Mouse (Mus musculus) liver, embryonic 14.5 days (tissue): ENCODE measurements around the gene Ppfia2. TPM values are rescaled to one million over a fixed set of nuclear protein-coding genes. Genes with fewer than 3 reads are reported as not detected.

Experiments
- ATAC-seq: fragments of 200-750 bp; cut with Nextera tagmentation; 2 replicates; pipeline ENCODE4 v1.8.0; 2017; ENCODE audit warnings: moderate number of reproducible peaks, mild to moderate bottlenecking, moderate library complexity; ENCODE audit not compliant: insufficient read depth
- DNase-seq, 3 experiments: peaks; one replicate each; pipeline ENCODE4 v3.0.0-alpha.2; 2012 to 2013; ENCODE audit warnings: low read depth in 3 of 3, low spot score in 3 of 3
- H3K27ac ChIP-seq: fragments of 300-500 bp; sonication (generic); 2 replicates; pipeline ENCODE4 v1.5.1; 2014; ENCODE audit warnings: moderate library complexity, mild to moderate bottlenecking, control low read depth, inconsistent platforms
- H3K27me3 ChIP-seq: fragments of 300-500 bp; sonication (generic); 2 replicates; pipeline ENCODE4 v1.6.1; 2014; ENCODE audit warnings: mild to moderate bottlenecking, low read length, moderate library complexity; ENCODE audit not compliant: control insufficient read depth, insufficient read depth
- H3K36me3 ChIP-seq: fragments of 300-500 bp; sonication (generic); replicated peaks from 2 replicates; pipeline ENCODE4 v1.6.1; 2014; ENCODE audit warnings: low read depth; ENCODE audit not compliant: control insufficient read depth, insufficient read depth
- H3K4me1 ChIP-seq, 2 experiments: fragments of 200-500 bp in 1 of 2; fragments of 300-500 bp in 1 of 2; sonication (generic) in 1 of 2; replicated peaks; 2 replicates each; pipeline ENCODE4 v1.6.1; 2012 to 2014; ENCODE audit warnings: antibody characterized with exemption in 1 of 2, inconsistent platforms in 1 of 2, low read length in 1 of 2; ENCODE audit not compliant: control insufficient read depth in 2 of 2, insufficient read depth in 2 of 2
- H3K4me2 ChIP-seq: fragments of 300-500 bp; sonication (generic); 2 replicates; pipeline ENCODE4 v1.6.1; 2014; ENCODE audit warnings: low read depth, mild to moderate bottlenecking, control low read depth, moderate library complexity
- H3K4me3 ChIP-seq, 2 experiments: fragments of 200-500 bp in 1 of 2; fragments of 300-500 bp in 1 of 2; sonication (generic) in 1 of 2; 2 replicates each; pipeline ENCODE4 v1.5.1; 2012 to 2014; ENCODE audit warnings: low read depth in 2 of 2, low read length in 2 of 2, mild to moderate bottlenecking in 2 of 2, control low read depth in 1 of 2, inconsistent platforms in 1 of 2, moderate library complexity in 1 of 2; ENCODE audit not compliant: insufficient read depth in 1 of 2
- H3K9ac ChIP-seq: fragments of 300-500 bp; sonication (generic); replicated peaks from 2 replicates; pipeline ENCODE4 v1.6.1; 2014; ENCODE audit warnings: mild to moderate bottlenecking, control low read depth, moderate library complexity
- H3K9me3 ChIP-seq: fragments of 300-500 bp; sonication (generic); 2 replicates; pipeline ENCODE4 v1.6.1; 2016; ENCODE audit warnings: low read length, mixed read lengths; ENCODE audit not compliant: control insufficient read depth
- CTCF ChIP-seq: IDR thresholded peaks from 2 replicates; pipeline ENCODE4 v1.5.1; 2016; ENCODE audit warnings: antibody characterized with exemption, low read depth, control low read depth
- EP300 ChIP-seq: IDR thresholded peaks from 2 replicates; pipeline ENCODE4 v1.6.1; 2016; ENCODE audit warnings: antibody characterized with exemption, low read depth
- WGBS: fragments of 180-500 bp; shearing (Covaris S2); extraction: QIAGEN DNeasy Blood & Tissue Kit; methylation state at CpG from one replicate; pipeline ENCODE4 v1.1.7; 2014; ENCODE audit not compliant: insufficient replicate concordance; 5-methylcytosine and 5-hydroxymethylcytosine counted together
- polyA plus RNA-seq, 2 experiments: library from polyadenylated mRNA; depleted of rRNA in 1 of 2; stranded (reverse) in 1 of 2; unstranded in 1 of 2; fragments of >200 nt; fragmentation: Nextera tagmentation in 1 of 2; extraction: Ambion mirVana in 1 of 2; gene quantifications; 2 replicates each; pipeline versions ENCODE4 v1.2.1 to v1.2.3; 2012 to 2014

Ppfia2 gene
- polyA plus RNA-seq, 2 experiments: 0.02 to 0.04 TPM

- 65% methylated on average over 7 of the region's 7 CpGs for WGBS
- TF ChIP-seq EP300 (no peak), CTCF (no peak)
- no peak overlapping the region for H3K4me3 ChIP-seq
- no peaks in the 10 kb centered on the region for H3K27me3 ChIP-seq
- H3K27ac ChIP-seq: no peak overlapping the region
- no peaks in the 10 kb centered on the region for H3K36me3 ChIP-seq
- DNase-seq: no peak
- no peaks in the 10 kb centered on the region for H3K4me1 ChIP-seq
- H3K9me3 ChIP-seq: no peaks in the 10 kb centered on the region
- no peak overlapping the region for H3K4me2 ChIP-seq
- no peak for ATAC-seq
- H3K9ac ChIP-seq: no peak overlapping the region
Observed at GRCm38 (mm10) chr10:106763785-106764184, 293.6 kb downstream of the Ppfia2 start.

DNA sequence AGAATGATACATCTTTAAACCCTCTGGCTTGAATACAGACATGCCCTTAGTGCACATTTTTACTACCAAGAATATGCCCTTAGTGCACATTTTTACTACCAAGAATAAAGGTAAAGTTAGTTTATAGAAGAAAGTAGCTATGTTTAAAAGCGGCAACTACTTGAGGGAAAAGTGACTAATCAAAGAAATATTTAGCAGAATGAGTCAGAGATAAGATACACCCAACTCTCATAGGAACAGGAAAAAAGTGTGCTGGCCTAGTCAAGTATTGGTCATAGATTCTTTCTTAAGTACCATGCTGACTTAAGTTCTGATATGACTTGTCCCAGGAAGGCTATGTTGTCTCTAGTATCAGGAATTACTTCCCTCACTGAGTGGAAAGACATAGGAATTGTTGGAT, 305.4 kb downstream of the Ppfia2 start:
- WGBS: 71% methylated on average over 1 of the region's 1 CpGs
- Histone ChIP-seq H3K36me3 (no peaks in the 10 kb centered on the region), H3K27ac (no peak overlapping the region), H3K4me1 (no peaks in the 10 kb centered on the region), H3K4me3 (no peak overlapping the region), H3K4me2 (no peak overlapping the region), H3K9me3 (no peaks in the 10 kb centered on the region), H3K9ac (no peak overlapping the region), H3K27me3 (no peaks in the 10 kb centered on the region)
- ATAC-seq (no peak), DNase-seq (no peak)
- TF ChIP-seq EP300 (no peak), CTCF (no peak)

DNA sequence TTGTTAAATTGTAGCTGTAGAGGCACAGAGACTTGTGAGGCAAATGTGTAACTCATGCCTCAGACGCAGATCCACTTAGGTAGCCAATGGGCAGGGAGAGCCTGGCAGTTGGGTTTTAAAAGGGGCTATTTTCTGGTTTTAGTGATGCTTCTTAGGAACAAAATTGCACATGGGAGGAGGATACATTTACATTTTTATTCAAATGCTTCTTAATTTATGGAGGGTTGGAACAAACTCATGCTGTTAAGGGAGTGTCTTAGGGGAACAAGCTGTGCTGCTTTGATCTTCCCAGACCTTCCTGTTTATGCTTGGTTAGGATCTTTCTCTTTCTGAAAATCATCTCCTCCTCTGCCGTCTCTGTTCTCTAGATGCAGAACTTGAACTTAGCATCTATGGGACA, 345.3 kb downstream of the Ppfia2 start:
- TF ChIP-seq CTCF: no peak
- TF ChIP-seq EP300: no peak
- Histone ChIP-seq H3K4me3 (no peak overlapping the region), H3K27me3 (no peaks in the 10 kb centered on the region), H3K4me2 (no peak overlapping the region), H3K9ac (no peak overlapping the region), H3K27ac (no peak overlapping the region), H3K9me3 (no peaks in the 10 kb centered on the region), H3K4me1 (no peaks in the 10 kb centered on the region), H3K36me3 (no peaks in the 10 kb centered on the region)
- WGBS: 47% methylated on average over 2 of the region's 2 CpGs
- DNase-seq: no peak
- no peak for ATAC-seq

DNA sequence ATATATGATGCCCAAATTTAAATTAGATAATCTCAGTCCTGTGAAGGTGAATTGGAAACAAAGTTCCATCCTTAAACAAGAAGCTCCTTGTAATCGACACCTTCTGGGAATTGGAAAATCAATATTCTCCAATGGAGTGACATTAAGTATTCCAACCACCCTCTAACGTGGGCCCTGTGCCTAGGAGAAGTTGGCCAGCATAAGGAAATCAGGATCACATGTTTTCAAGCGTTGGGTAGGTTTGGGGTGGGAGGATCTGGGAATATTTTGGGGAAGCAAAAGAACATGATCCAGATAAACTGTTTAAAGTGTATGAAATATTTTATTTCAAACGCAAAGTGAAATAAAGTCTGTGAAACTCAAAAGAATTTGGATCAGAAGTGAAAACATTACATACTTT, 348.2 kb downstream of the Ppfia2 start:
- Histone ChIP-seq H3K36me3 (no peaks in the 10 kb centered on the region), H3K27ac (no peak overlapping the region), H3K4me3 (no peak overlapping the region), H3K27me3 (no peaks in the 10 kb centered on the region), H3K4me2 (no peak overlapping the region), H3K9me3 (no peaks in the 10 kb centered on the region), H3K9ac (no peak overlapping the region), H3K4me1 (no peaks in the 10 kb centered on the region)
- 60% methylated on average over 4 of the region's 4 CpGs for WGBS
- ATAC-seq (no peak), DNase-seq (no peak)
- TF ChIP-seq CTCF (no peak), EP300 (no peak)

- H3K36me3 ChIP-seq: no peaks in the 10 kb centered on the region
- no peak overlapping the region for H3K4me2 ChIP-seq
- no peaks in the 10 kb centered on the region for H3K27me3 ChIP-seq
- TF ChIP-seq CTCF (no peak), EP300 (no peak)
- H3K27ac ChIP-seq: no peak overlapping the region
- H3K9ac ChIP-seq: no peak overlapping the region
- DNase-seq (no peak), ATAC-seq (no peak)
- H3K4me1 ChIP-seq: no peaks in the 10 kb centered on the region
- H3K9me3 ChIP-seq: no peaks in the 10 kb centered on the region
- 78% methylated on average over 1 of the region's 1 CpGs for WGBS
- H3K4me3 ChIP-seq: no peak overlapping the region
Observed at GRCm38 (mm10) chr10:106824215-106824614, 354.1 kb downstream of the Ppfia2 start.

GRCm38 (mm10) chr10:106838476-106838875, 368.3 kb downstream of the Ppfia2 start:
- Histone ChIP-seq H3K36me3 (no peaks in the 10 kb centered on the region), H3K9me3 (no peaks in the 10 kb centered on the region), H3K4me1 (no peaks in the 10 kb centered on the region), H3K27ac (no peak overlapping the region), H3K4me2 (no peak overlapping the region), H3K9ac (no peak overlapping the region), H3K27me3 (no peaks in the 10 kb centered on the region), H3K4me3 (no peak overlapping the region)
- TF ChIP-seq EP300: no peak
- TF ChIP-seq CTCF: no peak
- WGBS: 35% methylated on average over 1 of the region's 1 CpGs
- ATAC-seq: no peak
- no peak for DNase-seq
